Mouse (Mus musculus) myocyte (in vitro differentiated cells): ENCODE measurements around the gene Vps72. TPM values are rescaled to one million over a fixed set of nuclear protein-coding genes. Genes with fewer than 3 reads are reported as not detected.
"Not testable (repeated sequence)": the region's sequence is repeated elsewhere in the genome, so short reads cannot be mapped to it uniquely, and the experiment has no call there.

Source experiments
- H3K27me3 ChIP-seq: one replicate; pipeline ENCODE4 v1.6.1; 2011; ENCODE audit not compliant: control insufficient read depth, insufficient read depth, insufficient read length
- H3K36me3 ChIP-seq: one replicate; pipeline ENCODE4 v1.6.1; 2011; ENCODE audit not compliant: control insufficient read depth, insufficient read depth
- H3K4me2 ChIP-seq: one replicate; pipeline ENCODE4 v1.6.1; 2011; ENCODE audit warnings: low read depth, control low read depth
- H3K4me3 ChIP-seq: one replicate; pipeline ENCODE4 v1.5.1; 2011; ENCODE audit warnings: mild to moderate bottlenecking, control low read depth, moderate library complexity
- H3K79me2 ChIP-seq: one replicate; pipeline ENCODE4 v1.6.1; 2011; ENCODE audit not compliant: control insufficient read depth, insufficient read depth
- H3ac ChIP-seq: one replicate; pipeline ENCODE4 v1.6.1; 2011; ENCODE audit not compliant: control insufficient read depth, insufficient read length
- CEBPB ChIP-seq: IDR thresholded peaks from 2 replicates; pipeline ENCODE4 v1.6.1; 2011; ENCODE audit warnings: mild to moderate bottlenecking, moderate library complexity; ENCODE audit not compliant: poor library complexity, insufficient read depth, severe bottlenecking
- E2F4 ChIP-seq: IDR thresholded peaks from one replicate; pipeline ENCODE4 v1.6.1; 2011; ENCODE audit warnings: mild to moderate bottlenecking, control low read depth, moderate library complexity; ENCODE audit not compliant: insufficient read depth
- MAX ChIP-seq: IDR thresholded peaks from one replicate; pipeline ENCODE4 v1.6.1; 2011; ENCODE audit warnings: low read depth, mild to moderate bottlenecking, control low read depth
- MYOD1 ChIP-seq, 3 experiments: IDR thresholded peaks; one replicate each; pipeline ENCODE4 v1.6.1; 2011; ENCODE audit warnings: control low read depth in 2 of 3, low read depth in 2 of 3, mild to moderate bottlenecking in 2 of 3, moderate library complexity in 1 of 3; ENCODE audit not compliant: insufficient read length in 2 of 3, control insufficient read depth in 1 of 3
- POLR2A ChIP-seq: IDR thresholded peaks from one replicate; pipeline ENCODE4 v1.6.1; 2011; ENCODE audit warnings: low read depth, mild to moderate bottlenecking, control low read depth, moderate library complexity; ENCODE audit not compliant: insufficient read length
- POLR2AphosphoS2 ChIP-seq: IDR thresholded peaks from one replicate; pipeline ENCODE4 v1.6.1; 2011; ENCODE audit warnings: low read depth, control low read depth; ENCODE audit not compliant: insufficient read length
- REST ChIP-seq: IDR thresholded peaks from one replicate; pipeline ENCODE4 v1.6.1; 2011; ENCODE audit warnings: mild to moderate bottlenecking, control low read depth, moderate library complexity; ENCODE audit not compliant: insufficient read depth, insufficient read length
- SRF ChIP-seq: IDR thresholded peaks from one replicate; pipeline ENCODE4 v1.6.1; 2011; ENCODE audit warnings: low read depth; ENCODE audit not compliant: control insufficient read depth, insufficient read length
- TCF12 ChIP-seq: IDR thresholded peaks from one replicate; pipeline ENCODE4 v1.6.1; 2011; ENCODE audit warnings: mild to moderate bottlenecking, control low read depth; ENCODE audit not compliant: poor library complexity, insufficient read depth, severe bottlenecking
- TCF3 ChIP-seq: IDR thresholded peaks from one replicate; pipeline ENCODE4 v1.6.1; 2011; ENCODE audit warnings: low read depth, control low read depth; ENCODE audit not compliant: insufficient read length
- USF1 ChIP-seq: IDR thresholded peaks from one replicate; pipeline ENCODE4 v1.6.1; 2011; ENCODE audit warnings: low read depth, mild to moderate bottlenecking, control low read depth, moderate library complexity
- polyA plus RNA-seq: library from polyadenylated mRNA; unstranded; fragments of >200 nt; fragmentation: generic; extraction: Trizol; gene quantifications from one replicate; pipeline ENCODE4 v1.2.1, GENCODE M21; 2012; ENCODE audit warnings: missing spikeins

Gene Vps72
- polyA plus RNA-seq, 1 experiment, result 85.6 TPM

GRCm38 (mm10) chr3:95133176-95133575 is 22.4 kb downstream of the Vps72 start:
- peaks cover 8% of the 10 kb centered on the region for H3K79me2 ChIP-seq
- H3K27me3 ChIP-seq, result no peaks in the 10 kb centered on the region
- no peaks in the 10 kb centered on the region for H3K36me3 ChIP-seq
- peak overlapping the region; percentile 42 for H3K4me3 ChIP-seq
- H3ac ChIP-seq, result peak overlapping the region; percentile 27
- H3K4me2 ChIP-seq, result peak overlapping the region; percentile 86
- no peak for TF ChIP-seq USF1
- TF ChIP-seq CEBPB, result no peak
- no peak for TF ChIP-seq POLR2A
- no peak for TF ChIP-seq TCF12
- no peak for TF ChIP-seq MYOD1 (IDR thresholded peaks at IDR 0.05; ENCODE audit: control insufficient read depth in 1 of 3, insufficient read length in 2 of 3, low read depth in 2 of 3)
- no peak for TF ChIP-seq E2F4
- no peak for TF ChIP-seq POLR2AphosphoS2
- TF ChIP-seq MAX, result no peak

GRCm38 (mm10) chr3:95133680-95134101 is 22.9 kb downstream of the Vps72 start, which contains the start of the genes Scnm1 and Lysmd1:
TSS of gene Scnm1 (minus strand) at chr3:95134011.
TSS of gene Lysmd1 (plus strand) at chr3:95134088.
- TF ChIP-seq POLR2A (peak; percentile 31), SRF (no peak)
- peak within 1 kb of the TSS; percentile 42 for H3K4me3 ChIP-seq
- peak within 1 kb of the TSS; percentile 86 for H3K4me2 ChIP-seq
- no peaks in the 10 kb centered on the region for H3K27me3 ChIP-seq
- no peaks in the 10 kb centered on the region for H3K36me3 ChIP-seq
- H3K79me2 ChIP-seq, result peaks cover 8% of the 10 kb centered on the region
- peak within 1 kb of the TSS; percentile 27 for H3ac ChIP-seq

GRCm38 (mm10) chr3:95134133-95134532 is 23.3 kb downstream of the Vps72 start:
- H3K4me2 ChIP-seq, result not testable (repeated sequence)

GRCm38 (mm10) chr3:95135023-95135422 is 24.2 kb downstream of the Vps72 start:
- Histone ChIP-seq H3K79me2 (peaks cover 8% of the 10 kb centered on the region), H3K36me3 (no peaks in the 10 kb centered on the region), H3K4me2 (peak overlapping the region; percentile 70), H3ac (no peak overlapping the region), H3K27me3 (no peaks in the 10 kb centered on the region), H3K4me3 (peak overlapping the region; percentile 42)
- TF ChIP-seq CEBPB (no peak), POLR2A (peak; percentile 24)

More at GRCm38 (mm10) chr3:95134133-95134532, 23.3 kb downstream of the Vps72 start:
- not testable (repeated sequence) for H3K27me3 ChIP-seq, H3K36me3 ChIP-seq, H3K79me2 ChIP-seq
- H3K4me3 ChIP-seq, result peak overlapping the region; percentile 42
- H3ac ChIP-seq, result peak overlapping the region; percentile 27

GRCm38 (mm10) chr3:95135433-95136052 is 24.7 kb downstream of the Vps72 start:
- Histone ChIP-seq H3ac (no peak overlapping the region), H3K79me2 (peaks cover 8% of the 10 kb centered on the region), H3K36me3 (no peaks in the 10 kb centered on the region), H3K27me3 (no peaks in the 10 kb centered on the region), H3K4me3 (peak overlapping the region; percentile 42), H3K4me2 (peak overlapping the region; percentile 70)
- TF ChIP-seq CEBPB, result no peak
- TF ChIP-seq POLR2A, result no peak
- TF ChIP-seq E2F4, result no peak
- TF ChIP-seq TCF3, result no peak
- no peak for TF ChIP-seq USF1

- H3K79me2 ChIP-seq, result peaks cover 8% of the 10 kb centered on the region
- peak overlapping the region; percentile 42 for H3K4me3 ChIP-seq
- H3K36me3 ChIP-seq, result no peaks in the 10 kb centered on the region
- H3K4me2 ChIP-seq, result no peak overlapping the region
- TF ChIP-seq TCF12, result no peak
- no peak for TF ChIP-seq USF1
- TF ChIP-seq CEBPB, result no peak
- TF ChIP-seq REST, result no peak
- no peak for TF ChIP-seq TCF3
- no peak for TF ChIP-seq SRF
- TF ChIP-seq POLR2A, result no peak
- TF ChIP-seq POLR2AphosphoS2, result no peak
- no peak for TF ChIP-seq MAX
- no peak for TF ChIP-seq MYOD1 (IDR thresholded peaks at IDR 0.05; ENCODE audit: control insufficient read depth in 1 of 3, insufficient read length in 2 of 3, low read depth in 2 of 3)
- no peak overlapping the region for H3ac ChIP-seq
- no peaks in the 10 kb centered on the region for H3K27me3 ChIP-seq
These were observed 25.5 kb downstream of the Vps72 start for GRCm38 (mm10) chr3:95136336-95136735.
